Mouse (Mus musculus) bone marrow macrophage, adult 2 months (primary cell): ENCODE results near the gene Fam170b.

Experiments used
- CTCF ChIP-seq: IDR thresholded peaks from 2 replicates; pipeline ENCODE4 v1.5.1; 2012; ENCODE audit warnings: low read depth, mild to moderate bottlenecking, low read length, moderate library complexity
- POLR2A ChIP-seq: IDR thresholded peaks from 2 replicates; pipeline ENCODE4 v1.6.1; 2012; ENCODE audit warnings: mild to moderate bottlenecking, low read depth, low read length, borderline replicate concordance

DNA sequence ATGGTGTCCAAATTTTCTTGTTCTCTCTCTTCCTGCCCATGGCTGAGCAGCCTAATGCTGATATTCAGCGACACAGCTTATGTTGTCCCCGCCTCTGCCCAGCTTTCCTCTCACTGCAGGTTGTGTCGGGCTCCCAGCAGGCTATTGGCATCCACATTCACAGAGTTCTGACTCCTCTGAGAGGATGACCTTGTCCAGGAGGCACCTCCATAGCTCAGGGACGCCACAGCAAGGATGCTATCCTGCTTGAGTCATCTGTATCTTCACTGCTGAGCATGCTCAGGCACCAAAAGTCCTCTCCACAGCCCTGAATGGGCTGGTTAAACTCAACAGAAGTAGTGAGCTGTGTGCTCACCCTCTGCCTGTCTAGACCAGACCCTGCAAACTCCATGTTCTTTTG lies 18.8 kb upstream of the Fam170b start:
- TF ChIP-seq POLR2A, result no peak
- no peak for TF ChIP-seq CTCF
